Mouse (Mus musculus) ovary, postnatal 36 days (tissue): ENCODE measurements around the gene Cmss1.
A peak's percentile ranks its signal among the peaks of the same experiment; 100 is the strongest.

ENCODE experiments used
- DNase-seq: peaks from one replicate; pipeline ENCODE4 v3.0.0; 2022; ENCODE audit warnings: low spot score, mixed read lengths

Cmss1 gene

DNA sequence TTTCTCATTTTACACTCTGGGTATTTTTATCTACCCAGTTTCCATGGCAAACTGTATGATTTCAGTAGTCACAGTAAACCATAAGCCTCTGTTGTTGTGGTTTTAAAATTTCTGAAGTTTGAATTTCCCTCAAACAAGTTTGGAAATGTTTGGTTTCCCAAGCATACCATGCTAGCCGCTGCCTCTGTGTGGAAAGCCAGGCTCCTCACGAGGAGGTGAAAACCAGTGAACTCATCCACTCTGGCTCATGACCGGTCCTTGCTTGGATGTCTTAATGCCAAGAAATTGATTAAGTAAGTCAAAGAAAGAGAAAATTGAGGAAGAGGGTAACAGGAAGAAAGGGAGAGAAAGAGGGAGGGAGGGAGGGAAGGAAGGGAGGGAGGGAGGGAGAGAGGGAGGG lies 48.4 kb downstream of the Cmss1 start:
- DNase-seq: no peak

GRCm38 (mm10) chr16:57556244-57556643 lies 50.4 kb downstream of the Cmss1 start:
- no peak for DNase-seq

DNA sequence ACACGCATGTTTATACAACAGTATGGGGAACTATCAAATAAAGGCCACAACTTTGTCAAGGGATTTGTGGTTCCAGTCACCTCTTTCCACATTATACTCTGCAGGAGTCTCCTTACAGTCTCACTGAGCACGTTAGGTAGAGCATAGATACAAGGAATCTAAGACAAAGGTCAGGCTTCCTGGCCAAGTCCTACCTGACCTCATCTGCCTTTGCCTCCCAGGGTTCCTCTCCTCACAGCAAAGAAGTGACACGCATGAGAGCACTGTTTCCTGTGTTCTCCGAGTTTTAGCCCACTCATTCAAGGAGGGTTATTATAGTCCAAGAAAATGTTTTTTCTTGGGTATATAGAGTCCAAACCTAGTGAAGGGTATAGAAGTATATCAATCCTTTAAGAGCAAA lies 51.0 kb downstream of the Cmss1 start:
- DNase-seq: no peak

DNA sequence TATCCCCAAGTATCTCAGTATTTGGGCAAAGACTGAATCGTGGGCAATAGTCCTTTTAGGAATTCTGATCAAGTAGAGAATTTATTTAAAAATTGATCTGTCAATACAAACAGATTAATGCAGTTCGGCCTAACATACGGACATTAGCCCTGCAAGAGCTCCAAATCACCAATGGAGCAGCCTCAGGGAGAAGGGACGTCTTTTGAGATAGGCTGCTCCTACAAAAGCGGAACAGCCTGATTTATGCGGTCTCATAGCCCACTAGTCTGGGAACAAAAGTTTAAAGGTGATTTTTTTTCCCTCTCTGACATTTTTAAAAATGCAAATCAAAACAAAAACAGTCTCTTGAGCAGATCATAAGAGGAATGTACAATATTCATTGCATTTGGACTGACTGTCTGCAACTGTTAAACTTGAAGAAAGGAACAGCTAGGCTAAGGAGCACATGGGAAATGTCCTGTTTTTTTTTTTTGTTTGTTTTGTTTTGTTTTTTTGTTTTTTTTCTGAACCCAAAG lies 51.7 kb downstream of the Cmss1 start:
- DNase-seq: no peak

GRCm38 (mm10) chr16:57553235-57553634 lies 53.4 kb downstream of the Cmss1 start:
- DNase-seq: no peak

DNA sequence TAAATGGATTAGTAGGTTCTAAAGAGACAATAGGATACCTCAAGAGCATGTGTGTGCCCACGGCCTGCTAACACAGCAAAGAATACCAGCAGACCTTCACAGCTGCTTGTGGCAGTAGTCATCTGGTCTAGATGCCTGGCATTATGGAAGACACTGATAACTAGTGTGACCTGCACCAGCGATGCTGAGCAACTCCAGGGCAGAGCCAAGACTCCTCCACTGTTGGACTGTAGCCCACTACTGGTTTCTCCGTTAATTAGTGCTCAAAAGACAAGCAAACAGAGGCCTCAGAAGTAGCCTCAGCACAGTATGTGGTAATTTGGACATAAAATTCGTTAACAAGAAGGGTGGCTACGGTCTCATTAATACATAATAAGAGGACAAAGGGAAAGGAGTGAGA lies 54.0 kb downstream of the Cmss1 start:
- DNase-seq: no peak

DNA sequence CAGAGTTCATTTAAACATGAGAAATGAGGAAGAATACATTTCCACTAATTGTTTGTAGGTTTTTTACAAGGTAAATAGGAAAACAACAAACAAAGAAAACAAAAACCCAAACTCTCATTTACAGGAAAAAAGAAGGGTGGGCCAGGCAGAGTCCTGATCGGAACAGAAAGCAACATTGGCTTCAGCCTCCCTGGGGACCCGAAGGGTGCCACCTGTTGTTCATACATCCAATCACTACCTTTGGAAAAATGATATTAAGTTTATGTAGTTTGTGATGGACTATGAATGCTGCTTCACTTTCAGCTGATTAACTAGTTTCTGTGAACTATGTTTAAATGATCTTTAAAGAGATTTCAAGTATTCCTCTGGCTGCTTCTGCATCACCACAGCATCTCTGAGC lies 55.0 kb downstream of the Cmss1 start:
- DNase-seq: no peak

DNA sequence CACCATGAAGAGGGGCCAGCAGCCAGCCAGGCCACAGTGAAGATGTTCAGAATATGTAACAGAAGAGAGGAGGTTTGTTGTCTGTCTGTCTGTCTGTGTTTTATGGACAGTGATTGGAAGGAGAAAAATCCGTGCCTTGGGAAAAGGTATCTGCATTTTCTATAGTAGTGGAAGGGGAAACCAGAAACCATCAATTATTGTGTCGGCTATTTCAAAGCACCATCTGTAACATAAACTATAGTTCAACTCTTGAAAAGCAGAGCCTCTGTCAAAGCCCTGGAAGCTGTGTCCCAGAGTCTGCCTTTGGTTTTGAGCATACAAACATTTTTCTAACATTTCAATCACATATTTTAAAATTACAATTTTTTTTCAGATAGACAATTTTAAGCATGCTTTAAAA lies 55.8 kb downstream of the Cmss1 start:
- DNase-seq: no peak

DNA sequence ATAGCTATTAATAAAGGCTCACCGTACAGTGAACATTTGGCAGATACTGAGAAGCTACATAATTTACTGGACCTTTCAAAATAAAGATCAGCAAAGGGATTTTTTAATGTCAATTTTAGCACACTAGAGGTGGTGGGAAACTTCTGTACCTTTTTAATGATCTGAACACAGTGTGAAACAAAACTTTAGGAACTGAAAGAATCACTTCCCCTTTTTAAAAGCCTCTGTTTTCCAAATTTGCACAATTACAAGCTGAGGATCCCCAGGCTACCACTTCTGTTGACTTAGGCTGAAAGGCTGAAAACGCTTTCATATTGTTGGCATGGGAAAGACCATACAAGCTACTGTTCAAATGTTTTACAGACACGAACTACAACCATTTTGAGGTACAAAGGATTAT lies 56.6 kb downstream of the Cmss1 start:
- no peak for DNase-seq

DNA sequence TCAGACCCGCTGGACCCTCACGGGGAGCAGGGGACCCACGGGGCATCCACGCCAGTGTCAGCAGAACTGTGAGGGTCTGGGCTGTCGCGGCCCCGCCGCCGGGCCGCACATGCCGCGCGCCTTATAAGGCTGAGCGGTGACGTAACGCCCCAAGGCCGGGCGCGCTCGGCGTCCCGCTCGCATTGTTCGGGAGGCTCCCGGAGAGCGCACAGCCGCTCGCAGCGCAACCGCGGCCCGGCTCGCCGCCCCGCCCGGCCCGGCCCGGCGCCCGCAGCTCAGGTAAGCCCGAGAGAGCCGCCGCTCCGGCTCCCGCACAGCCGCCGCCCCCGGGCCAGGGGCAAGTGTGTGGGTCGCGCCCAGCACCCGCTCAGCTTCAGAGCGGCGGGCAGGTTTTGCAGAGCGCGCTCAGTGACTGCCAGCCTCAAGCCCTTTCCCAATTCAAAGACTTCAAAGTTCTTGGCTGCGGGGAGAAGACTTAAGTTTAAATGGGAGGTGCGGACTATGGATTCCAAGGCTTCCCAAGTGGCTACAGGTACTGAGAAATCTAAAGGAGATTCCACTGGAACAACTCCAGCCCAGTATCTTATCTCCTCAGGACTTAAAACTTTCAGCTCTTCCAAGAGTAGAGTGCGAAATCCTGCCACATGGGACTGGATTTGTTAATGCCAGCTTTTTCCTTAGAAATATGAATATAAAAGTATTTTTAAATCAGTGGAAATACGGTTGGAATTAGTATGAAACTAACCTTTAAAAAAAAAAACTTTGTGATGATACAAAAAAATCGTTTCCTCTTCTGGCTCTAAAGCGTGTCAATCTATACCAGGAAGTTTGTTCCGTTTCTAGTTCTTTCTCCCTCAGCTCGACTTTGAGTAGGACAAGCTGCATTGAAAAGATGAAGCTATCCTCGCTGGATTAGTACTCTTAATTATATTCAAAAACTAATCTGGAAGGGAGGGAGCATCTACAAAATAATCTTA lies 57.3 kb downstream of the Cmss1 start:
- DNase-seq: peak; percentile 81

GRCm38 (mm10) chr16:57548608-57549007 lies 58.1 kb downstream of the Cmss1 start:
- no peak for DNase-seq

DNA sequence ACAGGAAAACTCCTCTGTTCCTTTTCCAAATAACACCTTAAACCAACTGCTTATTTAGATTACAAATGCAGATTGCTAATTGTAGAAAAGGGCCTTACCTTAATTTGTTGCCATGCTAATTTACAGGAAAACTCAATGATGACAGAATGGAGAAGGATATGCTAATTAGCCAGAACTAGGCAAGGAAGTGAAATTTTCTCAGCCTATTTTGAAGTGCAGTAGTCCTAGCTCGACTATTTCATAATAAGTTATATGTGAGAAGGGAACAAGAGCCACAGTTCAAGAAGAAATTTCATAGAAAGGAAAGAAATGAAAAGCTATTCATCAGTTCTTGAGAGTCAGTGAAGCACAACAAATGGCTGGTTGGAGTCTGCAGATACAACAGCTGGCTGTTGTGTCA lies 60.3 kb downstream of the Cmss1 start:
- no peak for DNase-seq

DNA sequence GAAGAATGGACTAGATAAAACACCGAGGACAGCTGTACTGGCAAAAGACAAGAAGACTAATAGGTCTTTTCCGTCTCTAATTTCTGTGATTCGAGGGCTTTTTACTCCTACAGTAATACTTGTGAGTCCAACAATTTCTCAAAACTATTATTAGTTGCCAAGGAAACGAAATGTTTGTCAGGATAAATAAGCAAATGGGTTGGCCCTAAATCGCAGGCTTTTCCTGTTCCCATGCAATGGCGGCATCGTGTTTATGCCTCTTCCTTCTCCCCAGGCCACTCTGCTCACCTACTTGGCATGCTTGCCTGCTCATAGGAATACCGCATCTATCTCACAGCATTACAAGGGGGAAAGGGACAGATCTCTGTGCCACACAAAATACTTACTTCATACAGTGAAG lies 62.2 kb downstream of the Cmss1 start:
- no peak for DNase-seq

DNA sequence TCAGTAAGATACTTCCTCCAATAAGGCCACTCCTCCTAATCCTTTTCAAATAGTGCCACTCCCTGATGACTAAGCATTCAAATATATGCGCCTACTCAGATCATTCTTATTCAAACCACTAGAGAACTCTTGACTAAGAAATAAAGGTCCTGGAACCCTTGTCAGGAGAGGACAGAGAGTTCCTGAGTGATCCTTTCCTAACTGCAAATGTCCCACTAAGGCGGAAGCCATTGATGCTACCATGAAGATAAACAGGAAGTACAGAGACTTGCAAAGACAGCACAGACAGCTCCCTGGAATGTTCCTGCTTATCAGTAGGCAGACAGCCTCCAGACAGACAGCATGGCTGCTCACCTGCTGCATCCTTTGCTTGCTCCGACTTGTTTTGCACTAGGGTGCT lies 63.4 kb downstream of the Cmss1 start:
- no peak for DNase-seq

DNA sequence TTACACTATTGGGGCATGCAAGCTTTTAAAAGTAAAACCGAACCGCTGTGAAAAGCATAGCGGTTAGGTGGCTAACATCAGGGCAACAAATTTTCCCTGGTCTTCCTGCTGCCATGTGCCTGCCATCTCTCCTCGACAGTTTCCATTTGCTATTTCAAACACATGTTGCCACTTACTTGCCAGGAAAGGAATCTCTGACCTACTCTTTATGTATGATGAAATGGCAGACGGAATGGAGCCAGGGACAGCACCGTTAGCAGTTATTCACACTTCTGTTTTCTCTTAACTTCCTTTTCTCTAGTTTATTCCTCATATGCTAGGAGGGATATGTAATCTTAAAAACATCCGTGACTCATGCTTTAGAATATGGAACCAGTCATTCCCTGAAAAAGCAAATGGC lies 70.2 kb downstream of the Cmss1 start:
- no peak for DNase-seq

DNA sequence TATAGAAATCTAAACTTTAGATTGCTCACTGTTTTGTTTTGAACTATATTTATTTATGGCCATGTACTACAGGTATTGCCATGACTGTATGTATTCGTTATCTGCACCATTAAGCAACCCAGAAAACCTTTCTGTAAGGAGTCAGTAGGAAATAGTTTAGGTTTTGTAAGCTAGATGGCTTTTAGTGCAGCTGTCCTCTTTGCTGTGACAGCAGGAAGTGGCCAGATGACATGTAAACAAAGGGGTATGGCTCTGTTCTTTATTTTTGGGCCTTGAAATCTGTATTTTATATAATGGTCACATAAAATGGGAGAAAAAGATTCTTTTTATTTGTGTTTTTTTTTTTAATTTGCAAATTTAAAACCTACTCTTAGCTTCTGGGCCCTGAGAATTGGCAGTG lies 71.9 kb downstream of the Cmss1 start:
- no peak for DNase-seq

GRCm38 (mm10) chr16:57534365-57534764 lies 72.3 kb downstream of the Cmss1 start:
- no peak for DNase-seq

GRCm38 (mm10) chr16:57532081-57532493 lies 74.6 kb downstream of the Cmss1 start:
- DNase-seq: no peak

DNA sequence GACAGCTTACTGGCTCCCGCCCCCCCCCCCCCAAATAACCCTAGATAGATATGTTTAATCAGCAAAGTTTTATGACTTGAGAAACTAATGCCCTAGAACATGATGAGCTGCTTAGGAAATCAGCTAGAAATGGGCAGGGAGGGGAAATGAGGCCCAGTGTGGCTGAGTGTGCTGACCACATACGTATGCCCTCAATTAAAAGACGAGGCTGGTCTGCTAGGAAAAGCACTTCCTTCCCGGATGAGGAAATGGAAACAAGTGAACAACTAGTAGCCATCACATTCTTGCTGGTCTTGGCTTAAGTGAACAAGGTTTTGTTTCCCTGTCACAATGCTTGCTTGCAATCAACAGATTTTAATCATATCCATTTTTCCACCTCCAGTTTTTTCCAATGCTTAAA lies 76.1 kb downstream of the Cmss1 start:
- DNase-seq: no peak

- DNase-seq: no peak
Measured at GRCm38 (mm10) chr16:57528457-57528856, 78.2 kb downstream of the Cmss1 start.

GRCm38 (mm10) chr16:57526893-57527292 lies 79.8 kb downstream of the Cmss1 start:
- DNase-seq: no peak

DNA sequence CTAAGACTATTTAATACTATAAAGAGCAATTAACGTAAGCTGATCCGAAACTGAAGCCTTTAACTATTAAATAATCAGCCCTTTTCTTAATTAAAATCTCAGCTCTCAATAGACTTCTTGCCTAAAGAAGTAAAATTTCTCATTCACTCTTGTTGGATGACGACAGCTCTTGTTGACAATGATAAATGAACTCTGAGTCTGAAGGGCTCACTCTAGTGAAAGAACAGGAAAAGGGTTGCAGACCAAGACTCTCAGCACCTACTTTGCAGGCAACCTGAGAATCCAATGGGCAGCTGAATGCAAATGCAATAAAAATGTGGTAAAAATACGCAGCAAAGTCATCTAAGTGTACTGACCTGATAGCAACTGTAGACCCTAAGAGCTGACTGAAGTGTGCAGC lies 81.2 kb downstream of the Cmss1 start:
- DNase-seq: no peak

- DNase-seq: no peak
Measured at GRCm38 (mm10) chr16:57525046-57525445, 81.6 kb downstream of the Cmss1 start.

DNA sequence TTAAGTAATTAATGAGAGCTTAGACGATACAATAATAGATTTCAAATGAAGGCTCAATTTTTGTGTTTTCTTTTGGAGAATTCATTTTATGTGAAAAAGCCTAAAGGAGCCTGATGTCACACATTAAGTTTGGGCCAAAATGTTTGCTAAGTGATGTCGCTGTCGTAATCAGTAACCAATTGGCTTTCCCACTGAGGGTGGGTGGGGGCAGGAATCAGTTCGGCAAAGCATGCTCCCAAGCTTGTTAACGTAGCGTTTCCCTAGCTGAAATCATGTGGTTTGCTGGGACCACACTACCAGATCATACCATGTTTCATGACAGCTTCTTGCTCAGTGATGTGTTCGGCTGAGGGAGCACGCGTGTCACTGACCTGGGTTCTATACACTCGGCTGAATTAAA lies 91.0 kb downstream of the Cmss1 start:
- no peak for DNase-seq
